Mouse (Mus musculus): ENCODE data around the gene Prrt4.

DNA sequence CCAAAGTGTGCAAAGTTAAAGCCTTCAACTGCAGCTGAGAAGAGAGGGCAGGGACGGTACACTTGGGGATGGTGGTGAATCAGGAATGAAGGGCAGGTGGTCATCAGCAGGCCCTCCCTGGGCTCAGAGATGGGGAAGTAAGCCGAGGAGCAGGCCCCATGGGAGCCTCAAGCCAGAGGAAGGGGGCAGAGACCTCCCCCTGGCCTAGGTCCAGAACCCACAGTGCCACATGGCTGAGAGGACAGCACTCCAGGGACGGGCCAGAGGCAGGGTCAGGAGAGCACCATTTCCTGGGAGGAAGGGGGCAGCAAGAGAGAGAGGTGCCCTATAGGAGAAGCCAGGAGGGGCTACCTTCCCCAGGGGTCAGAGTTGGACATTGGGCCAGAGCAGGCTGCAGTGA is 21.1 kb upstream of the Prrt4 start:
- TF ChIP-seq CTCF (IDR thresholded peaks at IDR 0.05; ENCODE audit: low read depth, low read length) (no peak), POLR2A (IDR thresholded peaks at IDR 0.05; ENCODE audit: insufficient read depth, low read length) (no peak), EP300 (IDR thresholded peaks at IDR 0.05; ENCODE audit: insufficient read depth, low read depth, low read length) (no peak)
